Mouse (Mus musculus) megakaryocyte, embryonic 14.5 days (primary cell): ENCODE measurements around the gene Eci1.

Source experiments
- FLI1 ChIP-seq: IDR thresholded peaks from 2 replicates; pipeline ENCODE4 v1.6.1; 2012; ENCODE audit warnings: low read length, inconsistent platforms, mixed read lengths
- GATA1 ChIP-seq: IDR thresholded peaks from 3 replicates; pipeline ENCODE4 v1.6.1; 2012; ENCODE audit warnings: mixed read lengths, low read length, inconsistent platforms, borderline replicate concordance

DNA sequence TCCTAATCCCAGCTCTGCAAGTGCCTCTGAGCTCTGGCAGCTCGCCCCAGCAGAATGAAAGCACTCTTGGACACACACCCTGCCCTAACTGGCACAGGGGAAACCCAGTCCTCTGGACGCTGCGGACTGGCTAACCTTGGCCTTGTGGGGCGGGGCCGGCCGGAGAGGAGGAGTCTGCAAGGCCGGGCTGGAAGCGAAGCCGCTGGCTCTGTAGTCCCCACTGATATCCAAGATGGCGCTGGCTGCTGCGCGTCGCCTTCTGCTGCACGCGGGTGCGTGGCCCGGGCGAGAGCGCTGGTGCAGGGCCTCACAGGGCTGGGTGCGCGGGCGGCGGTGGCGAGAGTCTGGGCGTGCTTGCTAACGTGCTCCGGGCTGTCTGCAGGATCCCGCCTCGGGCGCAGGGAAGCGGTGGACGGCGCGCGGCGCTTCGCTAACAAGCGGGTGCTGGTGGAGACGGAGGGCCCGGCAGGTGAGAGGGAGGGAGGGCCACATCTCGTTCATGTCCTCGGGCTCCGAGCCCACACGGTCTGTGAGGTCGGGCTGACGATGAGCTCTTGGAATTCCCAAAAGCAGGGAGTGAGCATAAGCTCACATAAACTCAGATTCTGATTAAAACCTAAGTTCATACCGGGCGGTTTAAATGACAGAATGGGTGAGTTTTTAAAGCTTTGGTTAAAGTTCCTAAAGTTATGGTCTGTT is at the start of gene Eci1:
- no peak for TF ChIP-seq GATA1
- no peak for TF ChIP-seq FLI1
